Mouse (Mus musculus) heart, embryonic 14.5 days (tissue): ENCODE measurements around the gene Il33. TPM values are rescaled to one million over a fixed set of nuclear protein-coding genes. Genes with fewer than 3 reads are reported as not detected.

Experiments used
- ATAC-seq: fragments of 200-750 bp; cut with Nextera tagmentation; 2 replicates; pipeline ENCODE4 v1.8.0; 2017; ENCODE audit warnings: low read depth, moderate TSS enrichment; ENCODE audit not compliant: insufficient number of reproducible peaks, insufficient read depth, low FRiP score
- H3K27ac ChIP-seq, 2 experiments: fragments of 200-500 bp in 1 of 2; fragments of 300-500 bp in 1 of 2; sonication (generic) in 1 of 2; replicated peaks in 1 of 2; 2 replicates each; pipeline ENCODE4 v1.5.1; 2012 to 2014; ENCODE audit warnings: low read depth in 2 of 2, low read length in 2 of 2, control low read depth in 1 of 2, mild to moderate bottlenecking in 1 of 2, mixed read lengths in 1 of 2; ENCODE audit not compliant: control insufficient read depth in 1 of 2, insufficient read depth in 1 of 2
- H3K27me3 ChIP-seq: fragments of 300-500 bp; sonication (generic); 2 replicates; pipeline ENCODE4 v1.6.1; 2014; ENCODE audit warnings: mild to moderate bottlenecking, low read length, control low read depth; ENCODE audit not compliant: control insufficient read depth, insufficient read depth
- H3K36me3 ChIP-seq: fragments of 300-500 bp; sonication (generic); 2 replicates; pipeline ENCODE4 v1.6.1; 2014; ENCODE audit warnings: mild to moderate bottlenecking, control low read depth, low read length, mixed read lengths; ENCODE audit not compliant: control insufficient read depth, insufficient read depth
- H3K4me1 ChIP-seq, 2 experiments: fragments of 200-500 bp in 1 of 2; fragments of 300-500 bp in 1 of 2; sonication (generic) in 1 of 2; 2 replicates each; pipeline ENCODE4 v1.6.1; 2012 to 2014; ENCODE audit warnings: low read length in 2 of 2, control low read depth in 1 of 2, mixed read lengths in 1 of 2; ENCODE audit not compliant: control insufficient read depth in 2 of 2, insufficient read depth in 2 of 2
- H3K4me2 ChIP-seq: fragments of 300-500 bp; sonication (generic); 2 replicates; pipeline ENCODE4 v1.6.1; 2014; ENCODE audit warnings: mild to moderate bottlenecking, low read length
- H3K4me3 ChIP-seq, 2 experiments: fragments of 200-500 bp in 1 of 2; fragments of 300-500 bp in 1 of 2; sonication (generic) in 1 of 2; 2 replicates each; pipeline ENCODE4 v1.5.1; 2012 to 2014; ENCODE audit warnings: low read length in 2 of 2, mild to moderate bottlenecking in 2 of 2, control low read depth in 1 of 2, low read depth in 1 of 2, moderate library complexity in 1 of 2; ENCODE audit not compliant: control insufficient read depth in 1 of 2, insufficient read depth in 1 of 2
- H3K9ac ChIP-seq: fragments of 300-500 bp; sonication (generic); 2 replicates; pipeline ENCODE4 v1.6.1; 2014; ENCODE audit warnings: mild to moderate bottlenecking, low read length
- H3K9me3 ChIP-seq: fragments of 300-500 bp; sonication (generic); 2 replicates; pipeline ENCODE4 v1.6.1; 2016; ENCODE audit warnings: low read length, control low read depth; ENCODE audit not compliant: control insufficient read depth
- WGBS: fragments of 180-500 bp; shearing (Covaris S2); extraction: QIAGEN DNeasy Blood & Tissue Kit; methylation state at CpG from one replicate; pipeline ENCODE4 v1.1.7; 2014; 5-methylcytosine and 5-hydroxymethylcytosine counted together
- polyA plus RNA-seq: library from polyadenylated mRNA; unstranded; fragments of >200 nt; fragmentation: Nextera tagmentation; extraction: Ambion mirVana; gene quantifications from 2 replicates; pipeline ENCODE4 v1.2.1, GENCODE M21; 2014

Il33 gene
- polyA plus RNA-seq, 1 experiment from 2014 or later = 6.8 TPM

DNA sequence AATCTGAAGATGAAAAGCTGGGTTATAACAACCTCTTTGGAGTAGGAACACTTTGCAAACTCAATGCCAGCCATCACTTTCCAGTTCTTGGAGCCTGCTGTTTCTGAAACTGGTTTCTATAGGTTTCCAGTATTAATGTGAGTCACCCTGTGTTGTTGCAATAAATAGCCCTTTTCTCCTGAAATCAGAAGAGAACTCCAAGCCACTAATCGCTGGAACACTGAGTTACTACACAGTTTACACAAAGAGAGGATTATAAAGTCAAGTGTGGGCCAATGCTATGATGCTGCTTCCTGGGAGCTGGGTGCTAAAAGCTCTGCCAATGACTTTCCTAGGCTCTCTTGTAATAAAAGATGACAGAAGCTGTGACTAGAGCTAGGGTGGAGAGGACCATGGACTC, 19.0 kb upstream of the Il33 start:
- H3K9me3 ChIP-seq = no peaks in the 10 kb centered on the region
- H3K4me2 ChIP-seq = no peak overlapping the region
- ATAC-seq = no peak
- H3K27ac ChIP-seq = no peak overlapping the region
- no peak overlapping the region for H3K9ac ChIP-seq
- H3K27me3 ChIP-seq = no peaks in the 10 kb centered on the region
- no peaks in the 10 kb centered on the region for H3K36me3 ChIP-seq
- no peaks in the 10 kb centered on the region for H3K4me1 ChIP-seq
- no peak overlapping the region for H3K4me3 ChIP-seq
- WGBS = 54% methylated on average over 1 of the region's 1 CpGs

DNA sequence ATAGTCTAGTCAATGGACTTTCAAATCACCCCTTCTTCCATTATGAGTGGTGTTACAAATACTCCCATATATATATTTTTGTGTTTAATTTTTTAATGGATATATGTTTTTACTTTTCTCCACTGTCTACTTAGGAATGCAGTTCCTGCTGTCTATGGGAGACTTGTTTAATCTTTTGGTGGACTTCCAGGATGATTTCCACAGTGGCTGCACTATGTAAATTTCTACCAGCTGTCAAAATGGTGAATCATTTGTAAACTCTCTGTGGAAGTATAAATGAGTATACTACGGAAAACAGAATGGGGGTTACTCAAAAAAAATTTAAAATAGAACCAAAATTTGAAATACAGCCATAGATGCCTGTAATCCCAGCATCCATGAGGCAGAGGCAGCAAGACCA, 15.7 kb upstream of the Il33 start:
- Histone ChIP-seq H3K27ac (no peak overlapping the region), H3K36me3 (no peaks in the 10 kb centered on the region), H3K4me1 (no peaks in the 10 kb centered on the region), H3K4me2 (no peak overlapping the region), H3K4me3 (no peak overlapping the region), H3K9ac (no peak overlapping the region), H3K9me3 (no peaks in the 10 kb centered on the region), H3K27me3 (no peaks in the 10 kb centered on the region)
- WGBS = 53% methylated on average over 1 of the region's 1 CpGs
- no peak for ATAC-seq

GRCm38 (mm10) chr19:29911919-29912318, 13.0 kb upstream of the Il33 start:
- no peak for ATAC-seq
- no peak overlapping the region for H3K9ac ChIP-seq
- 69% methylated on average over 6 of the region's 6 CpGs for WGBS

DNA sequence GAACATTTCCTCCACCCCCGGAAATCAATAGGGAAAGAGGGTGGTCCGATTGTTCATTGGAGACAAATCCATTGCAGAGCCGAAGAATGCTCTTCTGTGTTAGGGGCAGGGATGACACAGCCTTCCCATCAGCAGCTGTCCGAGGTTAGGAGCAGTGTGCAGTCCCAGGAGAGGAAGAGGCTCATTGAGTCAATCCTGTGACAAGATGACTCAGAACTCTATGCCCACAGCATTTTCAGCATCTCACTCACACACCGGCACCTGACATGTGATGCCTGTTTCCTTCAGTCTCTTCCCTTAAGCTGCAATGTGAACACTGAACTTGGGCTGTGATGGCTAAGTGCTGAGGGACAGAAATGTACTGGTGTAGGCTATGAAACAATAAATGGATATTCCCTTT, 7.5 kb upstream of the Il33 start:
- Histone ChIP-seq H3K4me3 (no peak overlapping the region), H3K4me2 (no peak overlapping the region), H3K9ac (no peak overlapping the region), H3K4me1 (no peaks in the 10 kb centered on the region), H3K27ac (no peak overlapping the region), H3K27me3 (no peaks in the 10 kb centered on the region), H3K9me3 (no peaks in the 10 kb centered on the region), H3K36me3 (no peaks in the 10 kb centered on the region)
- 61% methylated on average over 5 of the region's 5 CpGs for WGBS
- ATAC-seq = no peak

More at GRCm38 (mm10) chr19:29911919-29912318, 13.0 kb upstream of the Il33 start:
- Histone ChIP-seq H3K9me3 (no peaks in the 10 kb centered on the region), H3K27me3 (no peaks in the 10 kb centered on the region), H3K4me1 (no peaks in the 10 kb centered on the region), H3K36me3 (no peaks in the 10 kb centered on the region), H3K4me2 (no peak overlapping the region), H3K27ac (no peak overlapping the region), H3K4me3 (no peak overlapping the region)

DNA sequence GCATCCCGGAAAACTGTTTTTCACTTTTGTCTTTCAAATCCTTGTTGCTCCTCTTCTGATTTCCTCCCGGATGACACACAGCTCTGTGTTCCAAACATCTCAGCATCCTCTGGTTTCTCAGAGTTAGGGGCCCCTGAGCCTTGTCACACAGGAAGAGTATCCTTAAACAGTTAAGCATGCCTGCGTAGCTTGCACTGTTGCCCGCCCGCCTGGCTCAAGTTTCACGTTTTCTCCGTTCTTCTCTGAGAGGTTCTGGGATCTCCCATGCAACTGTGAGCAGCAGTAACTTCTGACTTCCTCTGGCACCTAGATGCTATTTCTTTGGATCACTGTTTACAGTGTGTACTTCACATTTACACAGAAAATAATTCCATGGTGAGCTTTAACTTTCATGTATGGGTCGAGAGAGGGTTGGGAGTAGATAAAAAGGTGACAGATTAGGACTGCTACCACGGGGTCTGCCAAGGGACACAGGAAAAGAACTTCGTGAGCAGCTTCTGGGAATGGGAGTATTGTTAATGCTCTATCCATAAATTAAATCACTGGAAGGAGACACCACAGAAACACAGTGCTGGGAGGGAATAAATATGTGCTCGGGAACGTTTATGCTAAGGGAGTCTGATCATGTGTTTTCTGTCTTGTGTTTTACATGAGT, 1.3 kb downstream of the Il33 start:
- H3K4me2 ChIP-seq = peak overlapping the region; percentile 47
- H3K4me3 ChIP-seq = no peak overlapping the region
- H3K27ac ChIP-seq = 0 out of 4 replicates have a peak overlapping the region, but pooled peaks of 1 of the 2 experiments have one; percentile 16
- no peaks in the 10 kb centered on the region for H3K9me3 ChIP-seq
- ATAC-seq = peak; percentile 13; the same call in 1 of the 2 replicates
- no peaks in the 10 kb centered on the region for H3K27me3 ChIP-seq
- H3K4me1 ChIP-seq = peaks cover 6 to 20% of the 10 kb centered on the region in 2 experiments
- 26% methylated on average over 12 of the region's 12 CpGs for WGBS
- no peak overlapping the region for H3K9ac ChIP-seq
- no peaks in the 10 kb centered on the region for H3K36me3 ChIP-seq

- no peaks in the 10 kb centered on the region for H3K27me3 ChIP-seq
- ATAC-seq = no peak
These were observed 5.4 kb downstream of the Il33 start for GRCm38 (mm10) chr19:29930296-29930695.

DNA sequence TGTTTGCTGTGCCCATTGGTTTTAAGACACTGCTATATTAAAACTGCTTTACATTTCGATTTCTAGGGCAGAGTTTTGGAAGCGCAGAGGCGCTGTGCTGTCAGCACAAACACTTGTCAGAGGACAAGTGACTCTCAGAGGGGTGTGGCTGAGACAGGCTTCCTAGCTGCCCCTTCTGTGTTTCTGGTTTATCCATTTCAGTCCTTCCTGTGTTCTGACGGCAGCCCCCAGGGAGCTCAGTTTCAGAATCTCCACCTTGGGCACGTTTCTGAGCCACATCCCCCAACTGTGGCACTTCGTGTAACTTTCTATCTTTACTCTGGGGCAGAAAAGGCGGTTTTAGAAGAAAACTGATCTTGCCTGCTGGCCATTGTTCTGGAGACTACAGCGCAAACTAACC, 12.5 kb downstream of the Il33 start:
- no peaks in the 10 kb centered on the region for H3K36me3 ChIP-seq
- H3K9ac ChIP-seq = peak overlapping the region; percentile 7; the same call in 1 of the 2 replicates
- peak overlapping the region; percentile 35 for H3K4me2 ChIP-seq
- H3K4me3 ChIP-seq = no peak overlapping the region; a peak in 1 of 4 replicates
- no peak for ATAC-seq
- H3K27me3 ChIP-seq = no peaks in the 10 kb centered on the region
- WGBS = 21% methylated on average over 8 of the region's 8 CpGs
- H3K9me3 ChIP-seq = no peaks in the 10 kb centered on the region
- no peak overlapping the region; a peak in 1 of 4 replicates for H3K27ac ChIP-seq
- peaks cover 9 to 10% of the 10 kb centered on the region in 2 experiments; a peak in 3 of 4 replicates for H3K4me1 ChIP-seq

More at GRCm38 (mm10) chr19:29930296-29930695, 5.4 kb downstream of the Il33 start:
- Histone ChIP-seq H3K9ac (no peak overlapping the region), H3K4me3 (no peak overlapping the region), H3K4me2 (no peak overlapping the region), H3K27ac (no peak overlapping the region), H3K4me1 (peaks cover 3 to 12% of the 10 kb centered on the region in 2 experiments; a peak in 3 of 4 replicates), H3K36me3 (no peaks in the 10 kb centered on the region), H3K9me3 (no peaks in the 10 kb centered on the region)
- WGBS = 67% methylated on average over 5 of the region's 5 CpGs
